Mouse (Mus musculus): Measurements from ENCODE around the gene Psmb11. TPM values are rescaled to one million over a fixed set of nuclear protein-coding genes. Genes with fewer than 3 reads are reported as not detected.
"Not testable (repeated sequence)": the region's sequence is repeated elsewhere in the genome, so short reads cannot be mapped to it uniquely, and the experiment has no call there.

Psmb11 gene
- polyA plus RNA-seq, 1 experiment from 2014 or later: 0.14 TPM

DNA sequence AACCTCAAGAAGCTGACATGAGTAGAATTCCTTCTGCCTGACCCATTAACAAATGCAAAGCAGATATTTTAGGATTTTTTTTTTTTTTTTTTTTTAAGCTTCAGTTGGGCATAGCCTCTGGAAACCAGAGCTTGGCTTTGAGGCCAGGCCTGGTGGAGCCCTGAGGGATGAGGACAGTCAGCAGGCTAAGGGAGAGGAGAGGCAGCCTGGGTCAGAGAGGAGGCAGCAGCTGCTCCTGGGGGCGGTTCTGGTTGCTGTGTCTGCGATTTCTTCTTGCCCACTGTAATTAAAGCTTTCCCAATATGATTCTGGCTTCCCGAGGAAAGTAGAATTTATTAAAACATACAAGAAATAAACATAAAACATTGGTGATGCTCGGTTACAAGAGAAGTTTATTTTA, 12.0 kb upstream of the Psmb11 start:
- H3K36me3 ChIP-seq: peaks cover 41% of the 10 kb centered on the region
- H3K4me1 ChIP-seq: peaks cover 13% of the 10 kb centered on the region
- H3K4me3 ChIP-seq: no peak overlapping the region
- no peak for DNase-seq (ENCODE audit: low spot score)
- no peaks in the 10 kb centered on the region for H3K9me3 ChIP-seq (replicated peaks)
- WGBS: 74% methylated on average over 4 of the region's 4 CpGs
- no peaks in the 10 kb centered on the region for H3K27me3 ChIP-seq (ENCODE audit: low read depth, poor library complexity, severe bottlenecking)
- H3K27ac ChIP-seq: no peak overlapping the region

DNA sequence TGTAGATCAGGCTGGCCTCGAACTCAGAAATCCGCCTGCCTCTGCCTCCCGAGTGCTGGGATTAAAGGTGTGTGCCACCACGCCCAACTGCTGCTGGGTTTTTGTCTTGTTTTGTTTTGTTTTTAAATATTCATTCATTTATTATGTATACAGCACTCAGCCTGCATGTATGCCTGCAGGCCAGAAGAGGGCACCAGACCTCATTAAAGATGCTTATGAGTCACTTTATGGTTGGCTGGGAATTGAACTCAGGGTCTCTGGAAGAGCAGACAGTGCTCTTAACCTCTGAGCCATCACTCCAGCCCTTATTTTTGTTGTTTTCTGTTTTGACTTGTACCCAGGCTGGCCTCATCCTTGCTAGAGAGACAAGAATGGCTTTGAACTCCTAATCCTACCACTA, 11.3 kb upstream of the Psmb11 start:
- Histone ChIP-seq H3K4me1 (peaks cover 6% of the 10 kb centered on the region), H3K36me3 (peaks cover 48% of the 10 kb centered on the region), H3K4me3 (no peak overlapping the region), H3K9me3 (replicated peaks) (no peaks in the 10 kb centered on the region), H3K27me3 (ENCODE audit: low read depth, poor library complexity, severe bottlenecking) (no peaks in the 10 kb centered on the region), H3K27ac (no peak overlapping the region)
- DNase-seq (ENCODE audit: low spot score): no peak
- 87% methylated on average over 4 of the region's 4 CpGs for WGBS

DNA sequence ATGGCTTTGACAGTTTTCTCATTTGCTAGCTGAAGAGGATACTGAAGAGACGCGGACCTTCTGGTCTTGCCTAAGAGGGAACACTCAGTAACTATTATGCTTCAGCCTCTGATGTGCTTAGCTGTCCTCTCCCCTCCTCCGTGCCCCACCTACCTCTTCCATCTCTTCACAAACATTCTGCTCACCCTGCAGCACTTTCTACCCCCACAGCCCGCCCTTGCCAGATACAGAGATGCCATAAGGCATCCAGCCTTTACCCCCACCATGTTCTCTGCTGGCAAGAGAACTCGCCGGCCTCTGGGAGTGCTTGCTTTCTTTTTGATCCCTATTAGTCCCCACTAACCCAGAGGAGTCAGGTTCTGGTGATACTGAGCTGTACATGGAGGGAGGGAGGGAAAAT, 10.6 kb upstream of the Psmb11 start:
- Histone ChIP-seq H3K4me3 (no peak overlapping the region), H3K9me3 (replicated peaks) (no peaks in the 10 kb centered on the region), H3K36me3 (peaks cover 55% of the 10 kb centered on the region), H3K27me3 (ENCODE audit: low read depth, poor library complexity, severe bottlenecking) (no peaks in the 10 kb centered on the region), H3K27ac (no peak overlapping the region), H3K4me1 (peaks cover 6% of the 10 kb centered on the region)
- DNase-seq (ENCODE audit: low spot score): no peak
- WGBS: 85% methylated on average over 6 of the region's 6 CpGs

DNA sequence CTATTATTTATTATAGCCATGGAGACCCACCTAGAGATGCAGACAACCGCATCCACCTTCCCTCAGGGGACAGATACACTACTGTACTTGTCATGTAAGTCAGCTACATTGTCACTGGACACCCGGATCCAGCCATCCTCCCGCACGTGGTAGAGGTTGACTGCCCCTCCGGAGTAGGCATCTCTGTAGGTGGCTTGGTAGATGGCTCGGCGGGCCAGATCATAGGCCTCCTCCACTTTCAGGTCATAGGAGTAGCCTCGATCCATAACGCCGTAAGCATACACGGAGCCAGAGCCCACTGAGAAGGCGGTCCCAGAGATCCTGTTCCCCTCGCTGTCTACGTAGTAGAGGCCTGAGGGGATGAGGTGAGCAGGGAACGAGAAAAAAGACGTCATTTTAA, 7.1 kb upstream of the Psmb11 start:
- not testable (repeated sequence) for H3K4me1 ChIP-seq; H3K27me3 ChIP-seq (ENCODE audit: low read depth, poor library complexity, severe bottlenecking); H3K9me3 ChIP-seq (replicated peaks); H3K27ac ChIP-seq; DNase-seq (ENCODE audit: low spot score); H3K4me3 ChIP-seq
- 95% methylated on average over 16 of the region's 16 CpGs for WGBS
- H3K36me3 ChIP-seq: peaks cover 65% of the 10 kb centered on the region

DNA sequence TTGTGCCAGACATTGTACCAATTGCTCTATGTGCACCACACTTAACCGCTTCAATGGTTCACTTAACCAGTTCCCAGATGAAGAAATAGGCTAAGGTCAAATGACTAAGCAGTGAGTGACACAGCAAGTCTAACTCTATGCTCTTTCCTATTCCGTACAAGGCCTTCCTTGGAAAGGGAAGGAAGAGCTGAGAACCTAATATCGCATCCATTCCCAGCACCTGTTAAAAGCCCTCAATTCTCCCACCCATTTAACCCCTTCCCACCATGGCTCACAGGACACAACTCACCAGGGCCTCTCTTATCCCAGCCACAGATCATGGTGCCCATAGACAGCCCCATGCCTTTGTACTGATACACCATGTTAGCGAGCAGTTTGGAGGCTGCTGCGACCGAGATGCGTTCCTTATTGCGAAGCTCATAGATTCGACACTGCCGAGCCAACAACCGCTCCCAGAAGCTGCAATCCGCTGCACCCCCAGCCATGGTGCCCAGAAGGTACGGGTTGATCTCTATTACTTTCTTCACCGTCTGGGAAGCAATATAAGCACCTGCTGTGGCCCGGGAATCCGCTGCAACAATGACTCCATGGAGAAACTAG, 4.9 kb upstream of the Psmb11 start:
- Histone ChIP-seq H3K27me3 (ENCODE audit: low read depth, poor library complexity, severe bottlenecking) (no peaks in the 10 kb centered on the region), H3K4me1 (peaks cover 8% of the 10 kb centered on the region), H3K27ac (no peak overlapping the region), H3K9me3 (replicated peaks) (no peaks in the 10 kb centered on the region), H3K4me3 (peak overlapping the region; percentile 75), H3K36me3 (peaks cover 50% of the 10 kb centered on the region)
- WGBS: 96% methylated on average over 16 of the region's 16 CpGs
- DNase-seq (ENCODE audit: low spot score): no peak

DNA sequence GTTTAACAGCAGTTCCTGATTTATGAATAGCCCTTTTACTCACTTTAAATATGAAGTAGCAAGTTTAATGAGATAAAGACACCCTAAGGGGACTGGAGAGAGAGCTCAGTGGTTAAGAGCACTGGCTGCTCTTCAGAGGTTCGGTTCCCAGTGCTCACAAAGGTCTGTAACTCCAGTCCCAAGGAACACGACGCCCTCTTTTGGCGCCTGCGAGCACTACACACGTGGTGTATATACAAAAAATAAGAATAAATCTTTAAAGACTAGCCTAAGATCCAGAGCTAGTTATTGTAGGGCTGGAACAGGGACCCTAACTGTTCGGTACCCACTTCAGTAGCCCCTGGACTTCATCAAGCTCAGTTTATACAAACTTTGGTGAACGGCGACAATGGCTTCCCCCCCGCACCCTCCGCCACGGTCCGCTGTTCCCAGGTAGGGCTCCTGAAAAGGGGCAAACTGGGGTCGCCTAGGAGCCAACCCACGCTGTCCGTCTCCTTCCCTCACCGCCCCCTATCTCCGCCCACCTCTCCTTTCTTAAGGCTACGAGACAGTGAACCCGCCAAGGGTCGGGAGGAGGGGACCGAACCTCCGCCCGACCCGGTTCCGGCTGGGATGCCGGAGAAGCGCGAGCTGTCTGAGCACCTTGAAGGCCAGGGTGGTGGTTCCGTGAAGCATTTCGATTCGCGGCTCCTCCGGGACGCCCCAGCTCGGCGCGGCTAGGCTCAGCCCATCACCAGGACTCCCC, 3.9 kb upstream of the Psmb11 start:
- Histone ChIP-seq H3K36me3 (peaks cover 42% of the 10 kb centered on the region), H3K4me3 (peak overlapping the region; percentile 75), H3K4me1 (peaks cover 8% of the 10 kb centered on the region), H3K9me3 (replicated peaks) (no peaks in the 10 kb centered on the region), H3K27me3 (ENCODE audit: low read depth, poor library complexity, severe bottlenecking) (no peaks in the 10 kb centered on the region), H3K27ac (peak overlapping the region; percentile 92)
- peak; percentile 71 for DNase-seq (ENCODE audit: low spot score)
- 1% methylated on average over 38 of the region's 38 CpGs for WGBS

DNA sequence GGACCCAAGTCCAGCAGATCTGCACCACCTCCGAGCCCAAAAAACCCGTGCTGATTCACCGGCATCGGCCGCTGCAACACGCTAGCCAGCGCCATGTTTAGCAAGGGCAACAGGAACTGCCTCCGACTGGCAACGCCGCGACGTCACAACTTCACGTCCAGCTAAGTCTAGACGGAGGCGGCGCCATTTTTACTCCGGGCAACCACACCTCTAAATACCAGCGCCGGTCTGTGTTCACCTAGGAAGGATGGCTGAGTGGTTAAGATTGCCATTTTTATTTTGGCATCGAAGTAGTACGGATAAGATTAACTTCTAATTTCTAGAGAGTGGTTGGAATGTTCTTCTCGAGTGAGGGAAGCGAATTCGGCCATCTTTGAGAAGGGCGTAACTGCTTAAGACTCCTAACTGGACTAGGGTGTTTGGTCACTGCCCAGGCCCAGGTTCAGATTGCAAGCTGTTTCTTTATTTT, 3.3 kb upstream of the Psmb11 start, which contains the start of gene Psmb5:
TSS of gene Psmb5 (minus strand) at position 126 of the 469 bp plus-strand sequence.
- Histone ChIP-seq H3K36me3 (peaks cover 36% of the 10 kb centered on the region), H3K27me3 (ENCODE audit: low read depth, poor library complexity, severe bottlenecking) (no peaks in the 10 kb centered on the region), H3K4me1 (peaks cover 8% of the 10 kb centered on the region), H3K9me3 (replicated peaks) (no peaks in the 10 kb centered on the region), H3K27ac (peak within 1 kb of the TSS; percentile 92), H3K4me3 (peak within 1 kb of the TSS; percentile 75)
- DNase-seq (ENCODE audit: low spot score): peak; percentile 91
- under 1% methylated on average over 25 of the region's 25 CpGs for WGBS

DNA sequence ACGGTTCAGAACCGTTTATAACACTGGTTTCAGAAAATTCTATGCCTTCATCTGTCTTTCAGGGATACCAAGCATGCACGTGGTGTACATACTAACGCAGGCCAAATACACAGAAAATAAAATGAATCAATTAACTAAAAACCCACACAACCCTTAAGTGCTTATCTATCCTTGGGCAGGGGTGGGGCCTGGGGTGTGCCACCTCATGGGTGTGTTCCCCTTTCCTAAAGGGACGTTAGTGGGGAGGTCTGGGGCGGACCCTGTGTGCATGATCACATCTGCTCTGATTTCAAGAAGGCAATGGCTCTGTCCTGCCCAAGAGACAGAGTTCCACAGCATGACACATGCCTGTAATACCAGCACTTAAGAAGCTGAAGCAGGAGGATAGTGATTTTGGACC, 2.1 kb downstream of the Psmb11 start:
- WGBS: 87% methylated on average over 6 of the region's 6 CpGs
- no peak for DNase-seq (ENCODE audit: low spot score)
- H3K4me1 ChIP-seq: no peaks in the 10 kb centered on the region

DNA sequence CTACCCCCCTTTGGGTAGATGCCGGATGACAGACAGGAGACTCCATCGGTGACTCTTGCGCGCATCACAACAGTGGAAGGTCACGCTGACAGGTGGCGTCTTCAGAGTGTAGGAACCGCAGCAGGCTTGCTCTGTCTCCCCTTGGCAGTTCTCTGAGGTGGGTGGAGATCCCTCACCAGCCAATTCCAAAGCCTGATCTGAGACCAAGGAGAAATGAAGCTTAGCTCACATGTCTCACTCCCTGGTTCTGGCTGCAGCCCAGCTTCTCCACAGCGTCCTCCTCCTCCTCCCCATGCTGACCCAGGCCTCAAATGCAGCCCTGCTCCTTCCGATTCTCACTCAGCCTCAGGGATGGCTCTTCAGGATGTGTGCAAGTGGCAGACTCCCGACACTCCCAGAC, 3.7 kb downstream of the Psmb11 start:
- H3K36me3 ChIP-seq: peaks cover 8% of the 10 kb centered on the region; the same call in 1 of the 2 replicates
- no peak overlapping the region for H3K4me3 ChIP-seq
- no peaks in the 10 kb centered on the region for H3K9me3 ChIP-seq (replicated peaks)
- no peaks in the 10 kb centered on the region for H3K27me3 ChIP-seq (ENCODE audit: low read depth, poor library complexity, severe bottlenecking)
- H3K4me1 ChIP-seq: no peaks in the 10 kb centered on the region
- H3K27ac ChIP-seq: no peak overlapping the region
- 81% methylated on average over 10 of the region's 10 CpGs for WGBS
- no peak for DNase-seq (ENCODE audit: low spot score)

More for the DNA sequence above, 2.1 kb downstream of the Psmb11 start:
- H3K36me3 ChIP-seq: no peaks in the 10 kb centered on the region
- no peak overlapping the region for H3K4me3 ChIP-seq
- no peaks in the 10 kb centered on the region for H3K9me3 ChIP-seq (replicated peaks)
- H3K27me3 ChIP-seq (ENCODE audit: low read depth, poor library complexity, severe bottlenecking): no peaks in the 10 kb centered on the region
- no peak overlapping the region for H3K27ac ChIP-seq

DNA sequence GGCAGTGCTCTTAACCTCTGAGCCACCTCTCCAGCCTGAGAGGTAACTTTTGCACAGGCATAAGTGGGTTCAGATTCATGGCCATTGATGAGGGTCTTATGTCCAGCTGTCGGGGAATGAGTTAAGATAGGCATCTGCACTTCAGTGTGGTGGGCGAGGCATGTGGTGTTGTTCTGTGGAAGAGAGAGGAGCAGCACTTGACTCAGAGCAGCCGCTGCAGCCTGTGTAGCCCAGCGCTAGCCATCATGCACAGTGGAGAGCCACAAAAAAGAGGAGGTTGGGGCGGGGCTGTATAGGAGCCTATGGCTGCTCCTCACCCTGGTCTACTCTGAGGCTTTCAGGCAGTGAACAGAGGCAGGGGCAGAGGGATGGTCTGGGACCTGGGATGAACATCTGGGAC, 6.9 kb downstream of the Psmb11 start:
- H3K36me3 ChIP-seq: peaks cover 40% of the 10 kb centered on the region
- H3K27ac ChIP-seq: no peak overlapping the region
- 74% methylated on average over 5 of the region's 5 CpGs for WGBS
- H3K4me3 ChIP-seq: no peak overlapping the region
- no peaks in the 10 kb centered on the region for H3K27me3 ChIP-seq (ENCODE audit: low read depth, poor library complexity, severe bottlenecking)
- DNase-seq (ENCODE audit: low spot score): no peak
- no peaks in the 10 kb centered on the region for H3K9me3 ChIP-seq (replicated peaks)
- H3K4me1 ChIP-seq: no peaks in the 10 kb centered on the region

DNA sequence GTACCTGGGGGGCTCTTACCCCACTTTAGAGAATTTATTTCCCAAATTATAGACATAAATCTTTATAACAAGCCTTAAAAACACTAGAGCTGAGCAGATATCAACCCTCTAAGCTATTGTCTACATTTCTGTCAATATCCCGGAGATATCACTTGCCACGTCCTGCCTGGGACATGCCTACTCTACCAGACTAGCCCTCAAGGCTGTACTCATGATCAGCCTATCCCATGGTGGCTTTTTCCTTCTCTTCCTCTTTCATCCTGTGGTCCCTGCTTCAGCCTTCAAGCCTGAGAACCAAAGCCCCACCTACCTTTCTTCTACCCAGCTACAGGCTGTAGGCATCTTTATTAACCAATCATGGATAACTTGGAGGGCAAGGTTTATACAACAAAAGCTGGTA, 8.6 kb downstream of the Psmb11 start:
- no peak for DNase-seq (ENCODE audit: low spot score)

DNA sequence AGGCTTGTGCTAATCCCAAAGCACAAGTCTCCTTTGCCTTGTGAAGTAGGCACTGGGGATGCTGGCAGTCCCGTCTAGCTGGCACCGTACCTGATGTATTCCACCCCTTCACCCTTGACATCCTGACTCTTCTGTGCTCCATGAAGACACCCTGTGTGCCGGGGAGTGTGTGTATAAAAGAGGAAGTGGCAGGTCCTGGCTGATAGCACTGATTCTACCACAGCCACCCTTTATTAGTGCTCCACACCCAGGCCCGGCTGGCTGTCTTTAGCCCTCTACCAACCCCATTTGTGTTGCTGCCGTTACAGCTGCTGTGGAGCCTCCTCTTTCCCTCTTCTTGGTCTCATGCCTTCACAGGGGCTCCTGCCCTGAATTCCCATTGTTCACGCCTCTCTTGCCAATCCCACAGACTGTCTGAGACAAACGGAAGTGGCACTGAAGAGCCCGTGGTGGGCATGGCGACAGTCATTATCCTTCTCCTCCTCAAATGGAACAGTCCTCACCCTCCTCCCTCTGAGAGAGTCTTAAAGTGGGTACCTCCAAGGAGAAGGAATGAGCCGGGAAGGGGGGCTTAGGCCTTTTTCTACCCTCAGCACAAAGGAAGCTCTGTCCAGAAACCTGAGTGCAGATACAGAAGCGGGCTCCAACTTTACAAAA, 9.5 kb downstream of the Psmb11 start:
- H3K27me3 ChIP-seq (ENCODE audit: low read depth, poor library complexity, severe bottlenecking): no peaks in the 10 kb centered on the region
- H3K4me3 ChIP-seq: no peak overlapping the region
- no peaks in the 10 kb centered on the region for H3K9me3 ChIP-seq (replicated peaks)
- DNase-seq (ENCODE audit: low spot score): no peak
- H3K4me1 ChIP-seq: no peaks in the 10 kb centered on the region
- no peak overlapping the region for H3K27ac ChIP-seq
- 86% methylated on average over 11 of the region's 11 CpGs for WGBS
- peaks cover 65% of the 10 kb centered on the region for H3K36me3 ChIP-seq

More for the DNA sequence above, 8.6 kb downstream of the Psmb11 start:
- WGBS: 84% methylated on average over 2 of the region's 2 CpGs
- H3K27me3 ChIP-seq (ENCODE audit: low read depth, poor library complexity, severe bottlenecking): no peaks in the 10 kb centered on the region
- H3K36me3 ChIP-seq: peaks cover 57% of the 10 kb centered on the region
- no peak overlapping the region for H3K4me3 ChIP-seq
- H3K9me3 ChIP-seq (replicated peaks): no peaks in the 10 kb centered on the region
- H3K27ac ChIP-seq: no peak overlapping the region
- no peaks in the 10 kb centered on the region for H3K4me1 ChIP-seq

DNA sequence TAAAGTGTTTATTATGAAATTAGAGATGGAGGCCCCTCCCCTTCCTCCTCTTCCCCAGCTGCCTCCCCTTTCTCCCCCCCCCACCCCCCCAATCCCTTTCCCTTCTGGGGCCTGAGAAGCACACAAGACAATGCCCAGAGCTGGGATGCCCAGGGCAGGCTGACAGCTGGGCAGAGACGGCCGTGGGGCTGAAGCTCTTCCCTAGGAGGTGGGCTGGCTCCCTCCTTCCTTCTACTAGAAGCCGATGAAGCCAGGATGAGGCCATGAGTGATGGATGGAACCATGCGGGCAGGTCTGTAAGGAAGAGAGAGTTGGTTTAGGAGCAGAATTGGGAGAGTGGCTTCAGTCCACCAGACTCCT, 10.0 kb downstream of the Psmb11 start:
- H3K4me1 ChIP-seq: no peaks in the 10 kb centered on the region
- H3K4me3 ChIP-seq: no peak overlapping the region
- WGBS: 83% methylated on average over 4 of the region's 4 CpGs
- DNase-seq (ENCODE audit: low spot score): no peak
- H3K36me3 ChIP-seq: peaks cover 70% of the 10 kb centered on the region
- no peaks in the 10 kb centered on the region for H3K9me3 ChIP-seq (replicated peaks)
- H3K27me3 ChIP-seq (ENCODE audit: low read depth, poor library complexity, severe bottlenecking): no peaks in the 10 kb centered on the region
- H3K27ac ChIP-seq: no peak overlapping the region
